Mouse (Mus musculus): ENCODE results near the gene Mxd4.

GRCm38 (mm10) chr5:34233221-34233515 lies 45.6 kb upstream of the Mxd4 start:
- TF ChIP-seq POLR2A (IDR thresholded peaks at IDR 0.05; ENCODE audit: borderline replicate concordance, control insufficient read depth, low read depth, low read length) (no peak), CTCF (IDR thresholded peaks at IDR 0.05; ENCODE audit: control insufficient read depth, insufficient read depth, low read length) (no peak)

All from bone marrow, adult 2 months (tissue).